Mouse (Mus musculus) stomach, postnatal 0 days (tissue): ENCODE measurements around the gene Dcaf8.

Experiments used
- CTCF ChIP-seq: IDR thresholded peaks from 2 replicates; pipeline ENCODE4 v1.5.1; 2016; ENCODE audit warnings: antibody characterized with exemption, low read depth, mild to moderate bottlenecking, moderate library complexity
- EP300 ChIP-seq: optimal IDR thresholded peaks from 2 replicates; pipeline ENCODE3; 2016; ENCODE audit warnings: antibody characterized with exemption

- no peak for TF ChIP-seq CTCF
- no peak for TF ChIP-seq EP300
Measured at GRCm38 (mm10) chr1:172124572-172124971, 23.3 kb upstream of the Dcaf8 start.
